Mouse (Mus musculus): Measurements from ENCODE around the gene Mss51.

Mss51 gene

GRCm38 (mm10) chr14:20451765-20452331 is 44.9 kb downstream of the Mss51 start, which contains the start of gene Cfap70:
Gene Cfap70, minus strand, starts transcription at chr14:20452226.
- DNase-seq (ENCODE audit: low spot score), result no peak

DNA sequence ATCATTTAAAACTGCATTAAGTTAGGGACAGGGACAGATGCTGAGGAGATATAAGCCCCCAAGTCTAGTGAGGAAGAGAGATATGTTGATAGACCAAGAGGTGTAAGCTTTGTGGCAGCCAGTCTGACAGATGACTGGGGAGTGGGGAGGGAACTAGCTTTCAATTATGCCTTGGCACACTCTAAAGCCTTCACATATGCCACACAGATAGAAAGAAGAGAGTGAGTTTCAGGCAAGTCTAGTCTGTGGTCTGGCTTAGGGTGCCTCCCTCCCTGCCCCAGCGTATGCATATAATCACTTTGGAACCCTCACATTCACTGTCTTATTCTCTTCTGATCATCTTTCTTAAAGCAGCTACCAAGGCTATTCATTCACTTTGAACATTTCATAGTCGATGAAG is 45.4 kb downstream of the Mss51 start:
- no peak for DNase-seq (ENCODE audit: low spot score)

GRCm38 (mm10) chr14:20447209-20447608 is 49.5 kb downstream of the Mss51 start:
- no peak for DNase-seq (ENCODE audit: low spot score)

- no peak for DNase-seq (ENCODE audit: low spot score)
Measured at GRCm38 (mm10) chr14:20442252-20442651, 54.4 kb downstream of the Mss51 start.

DNA sequence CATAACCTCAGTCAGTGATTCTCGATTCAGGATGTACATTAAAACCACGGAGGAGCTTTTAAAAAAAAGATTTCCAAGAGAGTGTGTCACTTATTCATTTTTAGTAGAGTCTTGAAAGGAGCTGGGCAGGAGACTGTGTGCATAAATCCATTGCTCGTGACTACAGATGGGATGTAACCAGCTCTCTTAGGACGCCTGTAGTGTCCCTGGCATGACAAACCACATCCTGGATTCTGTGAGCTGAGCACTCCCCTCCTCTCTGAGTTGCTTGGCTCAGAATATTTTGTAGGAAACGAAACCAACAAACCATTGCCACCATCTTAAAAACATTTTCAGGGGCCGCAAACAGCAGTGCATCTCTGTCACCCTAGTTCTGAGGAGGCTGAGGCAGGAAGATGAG is 59.7 kb downstream of the Mss51 start:
- no peak for DNase-seq (ENCODE audit: low spot score)
